Mouse (Mus musculus) hindbrain, embryonic 15.5 days (tissue): Measurements from ENCODE around the gene Phgr1. TPM values are rescaled to one million over a fixed set of nuclear protein-coding genes. Genes with fewer than 3 reads are reported as not detected.

ENCODE experiments used
- ATAC-seq: fragments of 200-750 bp; cut with Nextera tagmentation; 2 replicates; pipeline ENCODE4 v1.8.0; 2017; ENCODE audit warnings: low read depth, moderate number of reproducible peaks, moderate TSS enrichment; ENCODE audit not compliant: low FRiP score
- H3K27ac ChIP-seq: fragments of 300-500 bp; sonication (generic); replicated peaks from 2 replicates; pipeline ENCODE4 v1.5.1; 2015; ENCODE audit warnings: mild to moderate bottlenecking, inconsistent platforms
- H3K27me3 ChIP-seq: fragments of 300-500 bp; sonication (generic); 2 replicates; pipeline ENCODE4 v1.6.1; 2015; ENCODE audit warnings: control low read depth, inconsistent platforms
- H3K36me3 ChIP-seq: fragments of 300-500 bp; sonication (generic); 2 replicates; pipeline ENCODE4 v1.6.1; 2015; ENCODE audit warnings: control low read depth, inconsistent platforms
- H3K4me1 ChIP-seq: fragments of 300-500 bp; sonication (generic); replicated peaks from 2 replicates; pipeline ENCODE4 v1.6.1; 2015; ENCODE audit warnings: control low read depth, inconsistent platforms
- H3K4me2 ChIP-seq: fragments of 300-500 bp; sonication (generic); 2 replicates; pipeline ENCODE4 v1.6.1; 2015; ENCODE audit warnings: moderate library complexity, mild to moderate bottlenecking, inconsistent platforms
- H3K4me3 ChIP-seq: fragments of 300-500 bp; sonication (generic); 2 replicates; pipeline ENCODE4 v1.5.1; 2015; ENCODE audit warnings: mild to moderate bottlenecking, inconsistent platforms
- H3K9ac ChIP-seq: fragments of 300-500 bp; sonication (generic); 2 replicates; pipeline ENCODE4 v1.6.1; 2015; ENCODE audit warnings: inconsistent platforms
- H3K9me3 ChIP-seq: fragments of 300-500 bp; sonication (generic); 2 replicates; pipeline ENCODE4 v1.6.1; 2016; ENCODE audit warnings: control low read depth, inconsistent platforms
- WGBS: fragments of 180-500 bp; shearing (Covaris S2); methylation state at CpG from one replicate; pipeline ENCODE4 v1.1.7; 2015; 5-methylcytosine and 5-hydroxymethylcytosine counted together
- polyA plus RNA-seq: library from polyadenylated mRNA; unstranded; fragments of >200 nt; fragmentation: Nextera tagmentation; extraction: Ambion mirVana; gene quantifications from 2 replicates; pipeline ENCODE4 v1.2.1, GENCODE M21; 2015

The Phgr1 gene
- polyA plus RNA-seq, 1 experiment from 2014 or later = not detected

- H3K27me3 ChIP-seq = no peaks in the 10 kb centered on the region
- WGBS = 75% methylated on average over 4 of the region's 4 CpGs
- no peak overlapping the region for H3K4me2 ChIP-seq
- H3K4me1 ChIP-seq = peaks cover 28% of the 10 kb centered on the region
- no peaks in the 10 kb centered on the region for H3K36me3 ChIP-seq
- no peak for ATAC-seq
- H3K9me3 ChIP-seq = no peaks in the 10 kb centered on the region
- H3K9ac ChIP-seq = no peak overlapping the region
- H3K27ac ChIP-seq = no peak overlapping the region
- H3K4me3 ChIP-seq = no peak overlapping the region
Observed at GRCm38 (mm10) chr2:118752792-118753108, 19.8 kb upstream of the Phgr1 start.

DNA sequence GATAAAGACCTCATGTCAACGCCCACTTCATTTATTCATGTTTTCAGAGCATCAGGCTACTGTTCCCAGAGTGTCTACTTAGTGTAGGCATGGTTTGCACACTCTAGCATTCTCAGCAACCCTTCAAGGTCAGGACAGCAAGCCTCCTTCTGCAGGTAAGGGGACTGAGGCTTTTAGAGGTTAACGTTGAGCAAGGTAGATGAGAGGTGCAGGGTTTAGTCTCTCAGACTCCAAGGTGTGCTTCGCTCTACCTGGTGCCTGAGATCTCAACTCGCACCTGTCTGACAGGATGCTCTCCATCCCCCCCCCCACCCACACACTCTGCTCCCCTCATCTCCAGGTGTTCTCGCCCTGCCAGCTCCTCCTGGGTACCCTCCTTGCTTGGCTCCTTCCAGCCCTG lies 18.4 kb upstream of the Phgr1 start:
- H3K27ac ChIP-seq = no peak overlapping the region
- H3K4me1 ChIP-seq = peaks cover 15% of the 10 kb centered on the region
- no peak overlapping the region for H3K9ac ChIP-seq
- no peaks in the 10 kb centered on the region for H3K9me3 ChIP-seq
- H3K4me3 ChIP-seq = no peak overlapping the region
- H3K4me2 ChIP-seq = no peak overlapping the region
- WGBS = 87% methylated on average over 5 of the region's 5 CpGs
- ATAC-seq = no peak
- 0 out of 2 replicates have a peak, but pooled peaks cover 4% of the 10 kb centered on the region for H3K27me3 ChIP-seq
- no peaks in the 10 kb centered on the region for H3K36me3 ChIP-seq

DNA sequence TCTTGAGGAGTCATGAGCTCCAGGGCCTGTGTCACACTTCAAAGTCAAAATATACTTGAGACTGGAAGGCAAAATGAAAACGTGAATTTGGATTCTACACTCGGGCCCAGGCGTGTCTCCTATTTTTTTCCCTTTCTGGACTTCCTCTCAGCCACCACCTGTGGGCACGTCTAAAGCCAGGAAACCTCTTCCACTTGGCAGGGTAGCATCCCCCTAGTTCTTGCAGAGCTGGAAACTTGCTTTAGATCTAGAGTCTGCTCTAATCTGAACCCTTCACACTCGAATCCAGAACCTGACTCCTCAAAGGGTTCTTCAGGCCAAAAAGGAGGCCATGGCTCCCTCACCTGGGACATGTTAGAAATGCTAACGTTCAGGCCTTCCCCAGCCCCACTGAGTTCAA lies 17.2 kb upstream of the Phgr1 start:
- no peak for ATAC-seq
- WGBS = 86% methylated on average over 6 of the region's 6 CpGs
- Histone ChIP-seq H3K4me2 (no peak overlapping the region), H3K9me3 (no peaks in the 10 kb centered on the region), H3K27me3 (0 out of 2 replicates have a peak, but pooled peaks cover 4% of the 10 kb centered on the region), H3K27ac (no peak overlapping the region), H3K4me1 (peaks cover 2% of the 10 kb centered on the region), H3K36me3 (no peaks in the 10 kb centered on the region), H3K9ac (no peak overlapping the region), H3K4me3 (no peak overlapping the region)

- Histone ChIP-seq H3K4me3 (no peak overlapping the region), H3K9me3 (no peaks in the 10 kb centered on the region), H3K4me2 (no peak overlapping the region), H3K27me3 (0 out of 2 replicates have a peak, but pooled peaks cover 4% of the 10 kb centered on the region), H3K9ac (no peak overlapping the region), H3K36me3 (no peaks in the 10 kb centered on the region), H3K4me1 (peaks cover 6% of the 10 kb centered on the region), H3K27ac (no peak overlapping the region)
- no peak for ATAC-seq
- WGBS = 88% methylated on average over 4 of the region's 4 CpGs
Observed at GRCm38 (mm10) chr2:118756103-118756502, 16.5 kb upstream of the Phgr1 start.

DNA sequence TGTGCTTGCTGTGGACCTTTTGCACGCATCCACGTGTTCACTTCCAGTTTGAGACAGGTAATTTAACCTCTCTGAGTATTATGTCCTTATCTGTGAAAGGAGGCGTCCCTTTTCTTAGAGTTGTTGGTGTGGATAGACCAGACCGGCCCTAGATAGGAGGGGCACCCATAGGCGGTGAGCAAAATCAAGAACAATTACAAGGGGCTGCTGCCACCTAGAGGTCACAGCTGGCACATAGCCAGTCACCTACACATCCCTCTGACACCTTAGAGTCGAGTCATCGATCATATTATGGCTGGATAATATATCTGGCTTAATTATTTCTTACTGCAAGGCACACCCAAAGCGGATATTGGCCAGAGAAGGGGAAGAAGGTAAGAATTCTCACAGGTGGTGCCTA lies 12.7 kb upstream of the Phgr1 start:
- H3K4me2 ChIP-seq = 0 out of 2 replicates have a peak overlapping the region, but pooled peaks have one; percentile 10
- H3K4me3 ChIP-seq = no peak overlapping the region
- 12% methylated on average over 8 of the region's 8 CpGs for WGBS
- 0 out of 2 replicates have a peak, but pooled peaks cover 4% of the 10 kb centered on the region for H3K27me3 ChIP-seq
- H3K36me3 ChIP-seq = no peaks in the 10 kb centered on the region
- H3K9me3 ChIP-seq = no peaks in the 10 kb centered on the region
- H3K9ac ChIP-seq = no peak overlapping the region
- H3K27ac ChIP-seq = no peak overlapping the region
- H3K4me1 ChIP-seq = peaks cover 35% of the 10 kb centered on the region
- peak; percentile 50 for ATAC-seq

DNA sequence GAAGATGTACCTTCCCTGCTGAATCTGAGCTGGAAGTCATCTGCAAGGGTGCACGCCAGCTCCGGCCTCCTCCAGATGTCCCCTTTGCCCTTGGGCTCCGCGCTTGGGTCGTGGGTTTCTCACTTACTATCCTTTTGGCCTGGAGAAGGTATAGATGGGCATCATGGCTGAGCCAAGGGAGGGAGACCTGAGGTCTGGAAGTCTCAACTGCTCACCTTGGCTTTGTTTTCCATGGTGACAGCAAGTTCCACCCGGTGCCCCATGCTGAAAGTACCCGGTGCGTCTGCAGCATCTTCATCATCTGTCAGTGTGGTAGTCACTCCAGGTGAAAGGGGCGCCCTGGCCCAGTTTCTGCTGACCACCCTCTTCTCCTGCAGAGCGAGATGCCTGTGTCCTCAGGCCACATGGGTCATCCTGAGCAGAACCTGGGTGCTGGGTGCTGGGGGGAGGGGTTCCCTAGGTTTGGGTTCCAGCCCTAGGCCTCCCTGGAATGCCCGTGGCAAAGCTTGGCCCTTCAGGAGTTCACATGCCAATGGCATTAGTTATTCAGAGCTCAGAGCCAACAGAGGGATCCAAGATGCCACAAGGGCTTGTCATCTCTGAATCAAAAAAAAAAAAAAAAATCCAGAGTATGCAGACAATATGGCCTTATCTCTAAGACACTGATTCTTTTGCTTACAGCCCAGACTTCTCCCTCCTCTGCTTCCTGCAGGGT lies 12.1 kb upstream of the Phgr1 start:
- Histone ChIP-seq H3K36me3 (no peaks in the 10 kb centered on the region), H3K4me1 (peaks cover 35% of the 10 kb centered on the region), H3K27ac (no peak overlapping the region), H3K4me3 (no peak overlapping the region), H3K9ac (no peak overlapping the region), H3K4me2 (no peak overlapping the region), H3K27me3 (0 out of 2 replicates have a peak, but pooled peaks cover 4% of the 10 kb centered on the region), H3K9me3 (no peaks in the 10 kb centered on the region)
- no peak for ATAC-seq
- 80% methylated on average over 11 of the region's 11 CpGs for WGBS

- Histone ChIP-seq H3K4me2 (peak overlapping the region; percentile 44; the same call in 1 of the 2 replicates), H3K36me3 (no peaks in the 10 kb centered on the region), H3K9ac (no peak overlapping the region), H3K4me1 (peaks cover 35% of the 10 kb centered on the region), H3K27ac (peak overlapping the region; percentile 85), H3K27me3 (0 out of 2 replicates have a peak, but pooled peaks cover 4% of the 10 kb centered on the region), H3K4me3 (no peak overlapping the region), H3K9me3 (no peaks in the 10 kb centered on the region)
- whole genome bisulfite sequencing = 82% methylated on average over 12 of the region's 12 CpGs
- no peak for ATAC-seq
Observed at GRCm38 (mm10) chr2:118761358-118761757, 11.2 kb upstream of the Phgr1 start.

DNA sequence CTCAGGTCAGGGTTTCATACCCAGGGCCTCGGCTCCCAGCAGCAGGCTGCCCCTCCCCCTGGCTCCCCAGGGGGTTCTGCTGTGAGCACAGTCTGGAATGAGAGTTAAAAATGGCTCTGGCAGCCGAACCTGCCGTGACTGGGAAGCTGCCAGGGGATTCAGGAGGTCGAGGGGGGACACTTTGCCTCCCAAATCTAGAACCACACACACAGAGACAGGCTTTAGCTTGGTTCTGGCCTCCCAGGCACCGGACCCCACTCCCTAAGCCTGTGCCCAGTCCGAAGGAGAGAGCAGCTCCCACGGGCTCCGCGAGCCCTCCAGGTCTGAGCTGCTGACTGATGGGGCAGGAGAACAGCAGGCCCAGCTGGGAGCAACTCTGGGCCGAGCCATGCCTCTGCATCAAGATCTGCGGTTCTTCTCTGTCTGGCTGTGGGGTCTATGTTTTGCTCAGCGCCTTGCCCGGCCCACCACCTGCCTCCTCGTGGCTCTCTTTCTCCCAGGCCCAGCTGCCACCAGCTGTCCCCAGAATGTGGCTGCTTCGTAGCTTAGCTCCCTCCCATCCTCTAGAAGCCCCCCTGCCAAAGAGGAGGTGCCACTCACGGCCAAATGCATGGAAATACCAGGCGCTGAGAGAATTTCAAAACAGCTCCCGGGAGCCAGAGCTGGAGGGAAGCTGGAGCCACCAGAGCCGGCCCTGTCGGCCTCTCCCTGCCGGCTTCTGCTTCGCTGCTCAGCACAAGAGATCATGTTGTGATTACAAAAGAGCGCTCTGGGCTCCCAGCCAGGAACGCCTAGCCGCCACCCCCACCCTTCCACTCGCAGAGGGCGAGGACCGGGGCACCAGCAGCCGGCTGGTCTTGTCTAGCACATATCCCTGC lies 10.4 kb upstream of the Phgr1 start, which contains the start of gene Ccdc9b:
Gene Ccdc9b, minus strand, starts transcription at position 756 of the 878 bp plus-strand sequence.
- H3K4me1 ChIP-seq = peaks cover 35% of the 10 kb centered on the region
- H3K4me3 ChIP-seq = peak within 1 kb of the TSS; percentile 8
- H3K9me3 ChIP-seq = no peaks in the 10 kb centered on the region

DNA sequence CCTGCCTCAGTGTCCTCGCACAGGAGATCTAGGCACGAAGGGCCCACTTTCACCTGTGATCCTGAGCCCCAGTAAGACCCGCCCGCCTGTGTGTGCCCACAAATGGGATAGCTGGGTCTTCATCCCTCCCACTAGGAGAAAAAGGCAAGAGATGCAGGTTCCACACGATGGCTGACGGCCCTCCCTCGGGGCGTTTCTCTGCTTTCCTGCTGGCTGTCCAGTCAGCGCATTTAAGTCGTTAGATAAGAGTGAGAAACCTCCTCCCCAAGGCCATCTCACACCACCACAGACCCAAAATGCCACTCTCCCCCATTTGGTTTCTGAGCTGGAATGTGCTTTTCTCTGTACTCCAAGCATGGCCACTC lies 9.8 kb upstream of the Phgr1 start:
- no peak overlapping the region; the same call in 1 of the 2 replicates for H3K4me3 ChIP-seq
- WGBS = 10% methylated on average over 10 of the region's 10 CpGs
- H3K27ac ChIP-seq = peak overlapping the region; percentile 85
- ATAC-seq = no peak
- H3K4me1 ChIP-seq = peaks cover 35% of the 10 kb centered on the region
- H3K9me3 ChIP-seq = no peaks in the 10 kb centered on the region
- H3K27me3 ChIP-seq = 0 out of 2 replicates have a peak, but pooled peaks cover 4% of the 10 kb centered on the region
- no peak overlapping the region for H3K9ac ChIP-seq
- H3K4me2 ChIP-seq = peak overlapping the region; percentile 44
- no peaks in the 10 kb centered on the region for H3K36me3 ChIP-seq

More for the DNA sequence above, 10.4 kb upstream of the Phgr1 start, which contains the start of gene Ccdc9b:
- H3K4me2 ChIP-seq = peak within 1 kb of the TSS; percentile 44
- ATAC-seq = peak; percentile 70
- H3K9ac ChIP-seq = peak within 1 kb of the TSS; percentile 32; the same call in 1 of the 2 replicates
- no peaks in the 10 kb centered on the region for H3K36me3 ChIP-seq
- peak within 1 kb of the TSS; percentile 85 for H3K27ac ChIP-seq
- WGBS = 5% methylated on average over 29 of the region's 29 CpGs
- H3K27me3 ChIP-seq = 0 out of 2 replicates have a peak, but pooled peaks cover 4% of the 10 kb centered on the region

- Histone ChIP-seq H3K36me3 (no peaks in the 10 kb centered on the region), H3K4me1 (peaks cover 35% of the 10 kb centered on the region), H3K27ac (peak overlapping the region; percentile 85), H3K4me2 (no peak overlapping the region), H3K27me3 (0 out of 2 replicates have a peak, but pooled peaks cover 4% of the 10 kb centered on the region), H3K9ac (no peak overlapping the region), H3K4me3 (no peak overlapping the region), H3K9me3 (no peaks in the 10 kb centered on the region)
- 66% methylated on average over 7 of the region's 7 CpGs for WGBS
- no peak for ATAC-seq
Observed at GRCm38 (mm10) chr2:118763469-118763868, 9.1 kb upstream of the Phgr1 start.

- Histone ChIP-seq H3K4me3 (no peak overlapping the region), H3K9me3 (no peaks in the 10 kb centered on the region), H3K27me3 (no peaks in the 10 kb centered on the region), H3K27ac (no peak overlapping the region), H3K36me3 (no peaks in the 10 kb centered on the region), H3K9ac (no peak overlapping the region), H3K4me1 (peaks cover 35% of the 10 kb centered on the region), H3K4me2 (0 out of 2 replicates have a peak overlapping the region, but pooled peaks have one; percentile 20)
- peak; percentile 5; the same call in 1 of the 2 replicates for ATAC-seq
- WGBS = 22% methylated on average over 11 of the region's 11 CpGs
Observed at GRCm38 (mm10) chr2:118764094-118764831, 8.3 kb upstream of the Phgr1 start.
